Mouse (Mus musculus) layer of hippocampus, adult 18-20 months (tissue): Measurements from ENCODE around the gene Wasf3. TPM values are rescaled to one million over a fixed set of nuclear protein-coding genes. Genes with fewer than 3 reads are reported as not detected.

Experiments used
- total RNA-seq, 2 experiments: library from RNA; stranded (reverse); gene quantifications; 2 replicates each; pipeline ENCODE4 v1.2.3; 2021

The Wasf3 gene
- total RNA-seq, 2 experiments from 2014 or later, result 104 to 106 TPM

Other genes starting within 250 kb of the Wasf3 start
- not detected for gene Gm5565, start 224.4 kb upstream of the Wasf3 start, total RNA-seq
- gene Gm6309, start 214.3 kb upstream of the Wasf3 start, total RNA-seq, result not detected
- gene 1700001J03Rik, start 199.7 kb upstream of the Wasf3 start, total RNA-seq, result under 1 TPM in 1 of 2 experiments, not detected in 1; 0.84 TPM
- 10 to 100 TPM; 71.7 to 72.5 TPM for gene Rnf6, start 163.4 kb upstream of the Wasf3 start, total RNA-seq
- gene Cdk8, start 153.8 kb upstream of the Wasf3 start, total RNA-seq, result 10 to 100 TPM; 41.7 to 43.2 TPM
- gene Gm6408, start 97.0 kb downstream of the Wasf3 start, total RNA-seq, result not detected
- gene Gm6370, start 106.4 kb downstream of the Wasf3 start, total RNA-seq, result not detected
- not detected for gene 4930449I24Rik, start 117.4 kb downstream of the Wasf3 start, total RNA-seq
- not detected for gene Gm3402, start 129.1 kb downstream of the Wasf3 start, total RNA-seq
- not detected for gene Gm3404, start 140.8 kb downstream of the Wasf3 start, total RNA-seq
- gene Gm3409, start 152.7 kb downstream of the Wasf3 start, total RNA-seq, result not detected
- gene Gm3415, start 171.2 kb downstream of the Wasf3 start, total RNA-seq, result not detected
- 10 to 100 TPM; 33.5 to 37.5 TPM for gene Gpr12, start 200.3 kb downstream of the Wasf3 start, total RNA-seq